Mouse (Mus musculus) megakaryocyte, embryonic 14.5 days (primary cell): ENCODE data around the gene Depdc1b.

ENCODE experiments used
- FLI1 ChIP-seq: IDR thresholded peaks from 2 replicates; pipeline ENCODE4 v1.6.1; 2012; ENCODE audit warnings: low read length, inconsistent platforms, mixed read lengths
- GATA1 ChIP-seq: IDR thresholded peaks from 3 replicates; pipeline ENCODE4 v1.6.1; 2012; ENCODE audit warnings: mixed read lengths, low read length, inconsistent platforms, borderline replicate concordance

GRCm38 (mm10) chr13:108273456-108273855, 42.7 kb upstream of the Depdc1b start:
- TF ChIP-seq GATA1 (no peak), FLI1 (no peak)
